Mouse (Mus musculus): Measurements from ENCODE around the gene Snx20.

DNA sequence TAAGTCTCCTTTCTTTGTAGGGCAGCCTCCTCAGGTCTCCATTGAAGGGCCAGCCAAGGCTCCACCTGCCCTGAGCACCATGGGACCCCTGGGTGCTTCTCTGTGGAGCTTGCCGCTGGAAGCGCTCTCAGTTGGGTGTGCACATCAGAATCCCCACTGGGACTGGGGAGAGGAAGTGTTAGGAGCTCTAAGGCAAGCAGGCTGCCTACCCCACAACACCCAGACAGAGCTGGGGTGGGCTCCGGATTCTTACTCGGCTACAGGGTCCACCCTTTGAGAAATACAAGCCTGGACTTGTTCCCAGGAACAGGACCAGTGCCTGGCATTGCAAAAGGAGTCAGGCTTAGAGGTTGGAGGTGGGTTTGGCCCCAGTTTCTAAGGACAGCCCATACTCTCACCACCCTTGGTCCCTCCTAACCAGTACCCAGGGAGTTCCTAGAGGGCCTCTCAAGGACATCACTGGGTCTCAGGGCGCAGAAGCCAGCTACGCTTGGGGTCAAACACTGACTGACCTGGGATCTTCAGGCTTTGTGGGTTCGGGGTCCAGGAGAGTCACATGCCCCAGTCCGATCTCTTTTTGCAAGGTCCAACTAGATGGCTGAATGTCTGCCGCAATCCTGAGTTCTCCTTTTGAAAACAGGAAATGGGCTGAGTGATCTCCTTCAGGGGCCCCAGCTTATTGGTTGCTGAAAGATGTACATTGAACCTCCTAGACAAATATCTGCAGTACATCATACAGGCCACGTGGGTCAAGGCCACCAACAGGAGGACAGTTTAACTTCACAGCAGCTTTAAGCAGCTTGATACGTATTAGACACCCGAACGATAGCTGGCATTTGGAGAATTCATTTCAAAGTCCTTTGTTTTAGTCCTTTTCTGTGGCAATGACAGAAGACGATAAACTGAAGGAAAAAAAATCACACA is at the start of gene Snx20:
- TF ChIP-seq CTCF (IDR thresholded peaks at IDR 0.05; ENCODE audit: insufficient read depth, low read length) (no peak), POLR2A (IDR thresholded peaks at IDR 0.05; ENCODE audit: borderline replicate concordance, extremely low read depth, low read depth, low read length) (peak; percentile 22; the same call in 1 of the 2 replicates)

Data from lung, adult 2 months (tissue).